Mouse (Mus musculus): ENCODE measurements around the gene Spink4. TPM values are rescaled to one million over a fixed set of nuclear protein-coding genes. Genes with fewer than 3 reads are reported as not detected.

Spink4 gene
- polyA plus RNA-seq (2015; fragmentation: Nextera tagmentation; extraction: Ambion mirVana): 0.90 and 2.9 TPM in 2 replicates

DNA sequence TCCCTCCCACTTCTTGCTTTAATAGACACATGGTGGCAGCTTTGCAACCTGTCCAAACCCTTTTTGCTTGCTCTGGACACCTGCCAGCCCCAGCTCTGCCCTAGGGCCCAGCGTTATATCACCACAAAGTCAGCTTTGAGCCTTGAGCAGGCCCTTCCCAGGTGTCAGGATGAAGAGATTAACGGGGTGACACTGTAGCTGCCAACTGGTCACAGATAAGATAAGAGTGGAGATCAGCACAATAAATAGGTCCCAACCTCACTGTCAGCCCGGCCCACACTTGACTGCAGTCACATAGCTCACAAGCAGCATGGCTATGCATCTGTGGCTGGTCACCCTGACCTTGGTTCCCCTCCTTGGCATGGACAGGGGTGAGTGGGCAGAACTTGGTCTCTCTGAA lies at the start of gene Spink4:
Gene Spink4, plus strand, starts transcription at position 268 of the 400 bp plus-strand sequence.
- H3K4me2 ChIP-seq (ENCODE audit: low read depth, low read length): no peak within 1 kb of the TSS
- H3K4me3 ChIP-seq (ENCODE audit: low read depth, low read length): no peak within 1 kb of the TSS
- peaks cover 9% of the 10 kb centered on the region for H3K4me1 ChIP-seq (ENCODE audit: control insufficient read depth, low read depth, low read length)
- 11% methylated on average over 3 of the region's 3 CpGs for WGBS (ENCODE audit: insufficient replicate concordance)
- peak; percentile 84 for ATAC-seq (ENCODE audit: low read depth)
- no peaks in the 10 kb centered on the region for H3K36me3 ChIP-seq (ENCODE audit: control insufficient read depth, insufficient read depth)
- no peak within 1 kb of the TSS for H3K27ac ChIP-seq (ENCODE audit: low read length)
- no peaks in the 10 kb centered on the region for H3K27me3 ChIP-seq (ENCODE audit: control insufficient read depth, insufficient read depth, low read depth, low read length)
- H3K9ac ChIP-seq (ENCODE audit: low read depth, low read length): no peak within 1 kb of the TSS
- no peaks in the 10 kb centered on the region for H3K9me3 ChIP-seq (replicated peaks; ENCODE audit: control insufficient read depth, low read length)

- no peak for ATAC-seq (ENCODE audit: low read depth)
- Histone ChIP-seq H3K4me2 (ENCODE audit: low read depth, low read length) (no peak overlapping the region), H3K4me3 (ENCODE audit: low read depth, low read length) (no peak overlapping the region), H3K27ac (ENCODE audit: low read length) (no peak overlapping the region), H3K4me1 (ENCODE audit: control insufficient read depth, low read depth, low read length) (peaks cover 5% of the 10 kb centered on the region), H3K36me3 (ENCODE audit: control insufficient read depth, insufficient read depth) (no peaks in the 10 kb centered on the region), H3K27me3 (ENCODE audit: control insufficient read depth, insufficient read depth, low read depth, low read length) (no peaks in the 10 kb centered on the region), H3K9ac (ENCODE audit: low read depth, low read length) (no peak overlapping the region), H3K9me3 (replicated peaks; ENCODE audit: control insufficient read depth, low read length) (no peaks in the 10 kb centered on the region)
- 47% methylated on average over 4 of the region's 4 CpGs for WGBS (ENCODE audit: insufficient replicate concordance)
Observed at GRCm38 (mm10) chr4:40870206-40870605, 49.6 kb upstream of the Spink4 start.

DNA sequence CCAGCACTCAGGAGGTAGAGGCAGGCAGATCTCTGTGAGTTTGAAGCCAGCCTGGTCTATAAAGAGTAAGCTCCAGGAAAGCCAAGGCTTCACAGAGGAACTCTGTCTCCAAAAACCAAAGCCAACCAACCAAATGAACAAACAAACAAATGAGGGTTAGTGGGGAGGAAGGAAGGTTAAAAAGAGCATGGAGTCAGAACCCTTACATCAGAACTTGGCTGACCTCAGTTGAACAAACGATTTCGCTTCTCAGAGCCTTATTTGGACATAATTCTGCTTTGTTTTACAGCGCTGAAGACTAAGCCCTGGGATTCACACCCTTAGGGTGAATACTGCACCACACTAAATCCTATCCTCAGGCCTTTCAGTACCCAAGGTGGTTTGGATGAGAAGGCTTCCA lies 47.7 kb upstream of the Spink4 start:
- 72% methylated on average over 3 of the region's 3 CpGs for WGBS (ENCODE audit: insufficient replicate concordance)
- Histone ChIP-seq H3K4me1 (ENCODE audit: control insufficient read depth, low read depth, low read length) (peaks cover 12% of the 10 kb centered on the region), H3K9me3 (replicated peaks; ENCODE audit: control insufficient read depth, low read length) (no peaks in the 10 kb centered on the region)

DNA sequence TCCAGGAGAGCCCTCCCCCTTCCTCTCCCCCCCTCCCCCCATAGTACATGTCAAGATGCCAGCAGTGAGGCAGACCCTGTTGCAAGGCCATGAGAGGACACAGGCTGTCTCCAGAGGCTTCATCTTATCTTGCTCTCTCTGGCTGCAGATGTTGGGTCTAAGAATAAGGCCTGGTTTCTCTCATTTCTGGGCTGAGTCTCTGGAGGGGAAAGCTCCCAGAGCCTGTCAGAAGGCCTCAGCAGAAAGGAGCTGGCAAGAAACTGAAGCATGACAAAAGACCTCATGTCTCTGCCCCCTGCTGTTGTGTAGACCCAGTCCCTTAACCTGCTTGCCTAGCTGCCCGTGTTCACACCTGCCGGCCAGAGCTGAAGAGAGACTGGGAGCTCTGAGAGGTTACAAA lies 46.5 kb upstream of the Spink4 start:
- Histone ChIP-seq H3K36me3 (ENCODE audit: control insufficient read depth, insufficient read depth) (no peaks in the 10 kb centered on the region), H3K4me2 (ENCODE audit: low read depth, low read length) (no peak overlapping the region), H3K4me3 (ENCODE audit: low read depth, low read length) (no peak overlapping the region), H3K27me3 (ENCODE audit: control insufficient read depth, insufficient read depth, low read depth, low read length) (no peaks in the 10 kb centered on the region), H3K27ac (ENCODE audit: low read length) (no peak overlapping the region), H3K4me1 (ENCODE audit: control insufficient read depth, low read depth, low read length) (peaks cover 16% of the 10 kb centered on the region), H3K9me3 (replicated peaks; ENCODE audit: control insufficient read depth, low read length) (no peaks in the 10 kb centered on the region), H3K9ac (ENCODE audit: low read depth, low read length) (no peak overlapping the region)
- 79% methylated on average over 2 of the region's 2 CpGs for WGBS (ENCODE audit: insufficient replicate concordance)
- ATAC-seq (ENCODE audit: low read depth): no peak

More for the DNA sequence above, 47.7 kb upstream of the Spink4 start:
- no peak overlapping the region for H3K4me2 ChIP-seq (ENCODE audit: low read depth, low read length)
- H3K4me3 ChIP-seq (ENCODE audit: low read depth, low read length): no peak overlapping the region
- H3K27ac ChIP-seq (ENCODE audit: low read length): no peak overlapping the region
- H3K27me3 ChIP-seq (ENCODE audit: control insufficient read depth, insufficient read depth, low read depth, low read length): no peaks in the 10 kb centered on the region
- no peaks in the 10 kb centered on the region for H3K36me3 ChIP-seq (ENCODE audit: control insufficient read depth, insufficient read depth)
- no peak overlapping the region for H3K9ac ChIP-seq (ENCODE audit: low read depth, low read length)
- no peak for ATAC-seq (ENCODE audit: low read depth)

DNA sequence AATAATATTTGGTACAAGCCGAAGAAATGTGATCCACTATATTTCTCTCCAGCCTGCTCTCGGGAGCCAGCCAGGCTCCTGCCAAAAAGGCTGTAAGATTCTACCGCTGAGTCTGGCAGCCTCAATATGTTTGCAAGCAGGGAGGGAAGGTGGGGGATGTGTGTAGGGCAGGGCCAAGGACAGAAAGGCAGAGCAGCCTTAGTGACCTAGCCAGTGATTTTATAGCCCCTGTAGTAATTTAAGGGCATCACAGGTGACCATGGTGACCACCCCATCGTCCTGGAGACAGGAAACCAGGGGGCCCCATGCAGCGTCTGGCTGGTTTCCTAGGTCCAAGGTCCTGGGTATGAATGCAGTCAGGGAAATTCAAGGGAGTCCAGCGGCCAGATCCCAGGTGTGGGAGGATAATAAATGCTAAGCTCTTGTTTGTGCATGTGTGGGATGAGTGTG lies 45.7 kb upstream of the Spink4 start:
- WGBS (ENCODE audit: insufficient replicate concordance): 44% methylated on average over 6 of the region's 6 CpGs
- no peaks in the 10 kb centered on the region for H3K36me3 ChIP-seq (ENCODE audit: control insufficient read depth, insufficient read depth)
- H3K4me2 ChIP-seq (ENCODE audit: low read depth, low read length): no peak overlapping the region
- peaks cover 16% of the 10 kb centered on the region for H3K4me1 ChIP-seq (ENCODE audit: control insufficient read depth, low read depth, low read length)
- no peaks in the 10 kb centered on the region for H3K27me3 ChIP-seq (ENCODE audit: control insufficient read depth, insufficient read depth, low read depth, low read length)
- H3K27ac ChIP-seq (ENCODE audit: low read length): no peak overlapping the region
- no peak overlapping the region for H3K4me3 ChIP-seq (ENCODE audit: low read depth, low read length)
- no peaks in the 10 kb centered on the region for H3K9me3 ChIP-seq (replicated peaks; ENCODE audit: control insufficient read depth, low read length)
- no peak for ATAC-seq (ENCODE audit: low read depth)
- H3K9ac ChIP-seq (ENCODE audit: low read depth, low read length): no peak overlapping the region

- H3K27me3 ChIP-seq (ENCODE audit: control insufficient read depth, insufficient read depth, low read depth, low read length): no peaks in the 10 kb centered on the region
- no peak overlapping the region for H3K27ac ChIP-seq (ENCODE audit: low read length)
- H3K4me3 ChIP-seq (ENCODE audit: low read depth, low read length): no peak overlapping the region
- H3K4me1 ChIP-seq (ENCODE audit: control insufficient read depth, low read depth, low read length): peaks cover 16% of the 10 kb centered on the region
- H3K36me3 ChIP-seq (ENCODE audit: control insufficient read depth, insufficient read depth): no peaks in the 10 kb centered on the region
- H3K4me2 ChIP-seq (ENCODE audit: low read depth, low read length): no peak overlapping the region
- ATAC-seq (ENCODE audit: low read depth): no peak
- H3K9me3 ChIP-seq (replicated peaks; ENCODE audit: control insufficient read depth, low read length): no peaks in the 10 kb centered on the region
- no peak overlapping the region for H3K9ac ChIP-seq (ENCODE audit: low read depth, low read length)
- 39% methylated on average over 5 of the region's 5 CpGs for WGBS (ENCODE audit: insufficient replicate concordance)
Observed at GRCm38 (mm10) chr4:40874794-40875552, 44.9 kb upstream of the Spink4 start.

GRCm38 (mm10) chr4:40875842-40876241 lies 44.0 kb upstream of the Spink4 start:
- H3K36me3 ChIP-seq (ENCODE audit: control insufficient read depth, insufficient read depth): no peaks in the 10 kb centered on the region
- H3K27ac ChIP-seq (ENCODE audit: low read length): no peak overlapping the region
- 71% methylated on average over 20 of the region's 20 CpGs for whole genome bisulfite sequencing (ENCODE audit: insufficient replicate concordance)
- no peak overlapping the region for H3K9ac ChIP-seq (ENCODE audit: low read depth, low read length)
- no peak for ATAC-seq (ENCODE audit: low read depth)
- peaks cover 16% of the 10 kb centered on the region for H3K4me1 ChIP-seq (ENCODE audit: control insufficient read depth, low read depth, low read length)
- H3K4me2 ChIP-seq (ENCODE audit: low read depth, low read length): no peak overlapping the region
- H3K4me3 ChIP-seq (ENCODE audit: low read depth, low read length): no peak overlapping the region
- H3K27me3 ChIP-seq (ENCODE audit: control insufficient read depth, insufficient read depth, low read depth, low read length): no peaks in the 10 kb centered on the region
- no peaks in the 10 kb centered on the region for H3K9me3 ChIP-seq (replicated peaks; ENCODE audit: control insufficient read depth, low read length)

DNA sequence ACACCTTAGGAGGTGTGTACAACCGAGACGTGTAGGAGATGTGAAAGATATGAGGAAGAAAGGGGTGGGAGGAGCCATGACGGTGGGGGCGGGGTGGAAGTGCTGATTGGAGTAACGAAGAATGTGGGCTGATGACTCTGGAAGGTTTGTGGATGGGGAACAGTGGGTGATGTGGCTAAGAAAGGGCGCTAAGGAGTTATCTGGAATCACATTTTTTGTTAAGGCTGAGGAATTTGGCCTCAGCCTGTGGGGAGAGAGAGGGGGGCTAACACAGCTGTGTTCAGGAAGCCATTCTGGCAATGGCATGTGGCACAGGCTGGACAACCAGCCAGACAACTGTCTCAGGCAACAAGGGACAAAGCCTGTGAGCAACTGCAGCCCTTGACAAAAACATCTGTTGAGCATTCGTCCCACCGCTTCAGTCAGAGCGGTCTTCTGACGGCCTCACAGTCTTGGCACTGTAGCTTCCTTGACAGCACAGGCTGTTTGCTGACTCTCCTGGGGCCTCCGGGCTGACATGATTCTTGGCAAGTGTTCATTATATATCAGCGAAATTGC lies 43.0 kb upstream of the Spink4 start:
- 21% methylated on average over 12 of the region's 12 CpGs for WGBS (ENCODE audit: insufficient replicate concordance)
- Histone ChIP-seq H3K4me1 (ENCODE audit: control insufficient read depth, low read depth, low read length) (peaks cover 16% of the 10 kb centered on the region), H3K4me2 (ENCODE audit: low read depth, low read length) (peak overlapping the region; percentile 26; the same call in 1 of the 2 replicates), H3K9ac (ENCODE audit: low read depth, low read length) (no peak overlapping the region), H3K36me3 (ENCODE audit: control insufficient read depth, insufficient read depth) (no peaks in the 10 kb centered on the region), H3K9me3 (replicated peaks; ENCODE audit: control insufficient read depth, low read length) (no peaks in the 10 kb centered on the region), H3K4me3 (ENCODE audit: low read depth, low read length) (no peak overlapping the region), H3K27me3 (ENCODE audit: control insufficient read depth, insufficient read depth, low read depth, low read length) (no peaks in the 10 kb centered on the region), H3K27ac (ENCODE audit: low read length) (peak overlapping the region; percentile 42; the same call in 1 of the 2 replicates)
- peak; percentile 64; the same call in 1 of the 2 replicates for ATAC-seq (ENCODE audit: low read depth)

DNA sequence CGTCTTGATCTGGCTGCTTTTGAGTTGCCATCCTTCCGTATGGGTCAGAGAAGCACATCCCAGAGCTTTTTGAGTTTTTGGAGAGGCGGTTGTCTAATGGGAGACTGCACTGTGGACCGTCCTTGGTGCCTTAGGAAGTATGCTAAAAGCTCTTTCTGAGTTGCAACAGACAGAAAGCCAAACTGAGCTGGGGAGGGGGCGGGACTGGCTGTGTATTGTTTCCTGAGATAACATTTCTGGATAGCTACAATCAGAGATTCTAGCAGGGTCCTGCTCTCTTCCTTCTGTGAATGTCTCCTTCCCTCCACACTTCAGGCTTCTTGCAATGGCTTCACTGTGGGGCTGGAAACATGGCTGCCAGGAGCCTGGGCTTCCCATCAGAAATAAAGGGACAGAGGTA lies 42.3 kb upstream of the Spink4 start:
- Histone ChIP-seq H3K4me2 (ENCODE audit: low read depth, low read length) (0 out of 2 replicates have a peak overlapping the region, but pooled peaks have one; percentile 26), H3K27ac (ENCODE audit: low read length) (no peak overlapping the region), H3K9ac (ENCODE audit: low read depth, low read length) (no peak overlapping the region), H3K36me3 (ENCODE audit: control insufficient read depth, insufficient read depth) (no peaks in the 10 kb centered on the region), H3K4me1 (ENCODE audit: control insufficient read depth, low read depth, low read length) (peaks cover 16% of the 10 kb centered on the region), H3K27me3 (ENCODE audit: control insufficient read depth, insufficient read depth, low read depth, low read length) (no peaks in the 10 kb centered on the region), H3K4me3 (ENCODE audit: low read depth, low read length) (no peak overlapping the region), H3K9me3 (replicated peaks; ENCODE audit: control insufficient read depth, low read length) (no peaks in the 10 kb centered on the region)
- WGBS (ENCODE audit: insufficient replicate concordance): 38% methylated on average over 5 of the region's 5 CpGs
- no peak for ATAC-seq (ENCODE audit: low read depth)

Measured in liver, embryonic 16.5 days (tissue).